Mouse (Mus musculus) forelimb bud, embryonic 11.5 days (tissue): ENCODE results near the gene Neil3.
A peak's percentile ranks its signal among the peaks of the same experiment; 100 is the strongest.

ENCODE experiments used
- DNase-seq: peaks from one replicate; pipeline ENCODE4 v3.0.0-alpha.2; 2012; ENCODE audit warnings: low read depth, low spot score

The Neil3 gene

DNA sequence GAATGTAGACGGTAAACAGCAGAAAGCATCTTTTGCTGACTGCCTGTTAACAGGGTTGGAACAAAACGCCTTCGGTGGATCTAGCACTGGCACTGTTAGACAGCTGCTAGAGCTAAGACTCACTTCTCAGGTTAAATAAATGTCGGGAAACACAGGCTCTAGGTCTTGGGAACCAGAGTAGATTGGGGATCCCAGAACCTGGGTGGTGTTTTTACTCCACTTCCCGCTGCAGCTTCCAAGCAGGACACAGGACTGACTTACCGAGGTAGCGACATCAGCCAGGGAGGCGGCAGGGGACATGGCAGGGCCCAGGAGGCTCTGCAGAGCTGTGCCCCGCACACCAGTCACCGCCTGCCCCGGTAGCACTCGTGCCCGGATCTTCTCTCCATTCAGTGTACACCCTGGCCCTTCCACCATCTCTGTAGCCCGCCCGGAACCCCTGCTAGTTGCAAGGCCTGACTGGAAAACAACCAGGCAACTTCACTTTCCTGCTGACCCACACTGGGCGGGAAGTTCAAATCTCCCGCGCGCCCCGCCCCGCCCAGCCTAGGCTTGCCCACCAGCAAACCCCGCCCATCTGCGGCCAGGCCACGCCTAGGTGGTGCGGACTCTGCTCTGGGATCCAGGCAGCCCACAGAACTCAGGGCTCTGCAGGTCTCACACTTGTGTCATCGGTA lies at the start of gene Neil3:
TSS of gene Neil3 (minus strand) at position 571 of the 677 bp plus-strand sequence.
- peak; percentile 73 for DNase-seq

DNA sequence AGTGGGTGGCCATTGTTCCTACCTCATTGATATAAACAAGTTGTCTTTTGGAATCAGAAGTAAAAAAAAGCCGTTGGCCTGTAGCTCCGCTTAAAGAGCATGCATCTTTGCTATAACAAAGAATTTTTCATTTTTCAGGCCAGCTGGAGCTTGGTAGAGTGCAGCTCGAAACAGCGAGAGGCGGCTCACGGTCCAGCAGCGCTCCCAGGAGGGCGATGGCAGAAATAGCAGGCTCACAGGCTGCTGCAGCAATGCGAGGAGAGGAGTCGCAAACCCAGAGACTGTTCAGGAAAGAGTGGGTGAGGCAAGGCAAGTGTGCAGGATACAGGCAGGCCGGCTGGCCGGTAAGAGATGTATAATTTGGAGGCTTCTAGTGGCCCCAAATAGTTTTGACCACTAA lies 42.0 kb upstream of the Neil3 start:
- DNase-seq = peak; percentile 42

DNA sequence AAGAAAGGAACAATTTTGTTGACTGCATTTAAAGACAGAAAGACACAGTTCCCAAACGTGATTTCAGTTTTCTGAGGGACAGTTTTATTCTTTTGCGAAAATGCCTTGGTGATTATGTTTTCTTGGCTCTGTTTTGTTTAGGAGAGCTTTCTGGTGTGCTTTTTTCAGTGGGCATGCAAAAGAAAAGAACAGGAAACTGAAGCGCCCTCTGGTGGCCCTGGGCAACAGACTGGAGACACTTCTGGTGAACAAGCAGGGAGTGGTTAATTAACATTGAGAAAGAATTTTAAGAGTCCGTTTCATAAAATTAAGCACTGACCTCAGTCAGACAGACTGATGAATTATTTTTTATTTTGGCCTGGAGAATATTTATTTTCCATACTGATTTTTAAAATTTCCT lies 25.1 kb upstream of the Neil3 start:
- DNase-seq = peak; percentile 43

DNA sequence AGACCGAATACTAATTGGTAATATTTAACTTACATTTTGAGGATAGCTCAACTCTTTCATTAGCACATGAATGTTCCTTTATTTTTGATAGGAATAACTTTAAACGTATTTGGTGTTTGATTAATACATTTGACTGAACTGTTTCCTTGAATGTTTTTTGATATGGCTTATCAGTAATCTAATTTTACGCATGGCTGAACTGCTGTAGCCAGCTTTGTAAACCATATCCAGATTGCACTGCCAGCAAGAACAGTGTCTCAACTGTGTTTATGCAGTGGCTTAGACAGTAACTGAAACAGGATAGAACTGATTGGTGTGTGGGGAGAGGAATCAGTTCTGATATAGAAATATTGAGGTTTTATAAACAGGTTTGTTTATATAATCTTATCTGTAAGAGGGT lies 22.6 kb upstream of the Neil3 start:
- no peak for DNase-seq

DNA sequence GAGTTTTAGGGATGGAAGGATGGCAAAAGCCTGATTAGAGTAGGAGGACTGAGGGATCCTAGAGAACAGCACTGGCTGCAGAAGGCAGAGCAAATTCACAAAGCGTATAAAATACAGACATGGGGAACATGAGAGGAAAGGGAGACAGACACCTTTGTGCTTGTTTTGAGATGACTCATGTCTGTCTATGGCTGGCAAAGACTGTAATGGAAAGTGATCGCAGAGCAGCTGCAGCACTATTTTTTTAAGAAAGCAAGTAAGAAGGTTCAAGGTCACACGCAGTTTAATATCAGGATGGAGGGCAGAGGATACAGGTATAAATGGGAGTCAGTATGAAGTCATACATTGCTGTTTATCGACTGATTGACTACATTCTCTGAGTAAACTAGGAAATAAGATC lies 8.2 kb downstream of the Neil3 start:
- DNase-seq = no peak

DNA sequence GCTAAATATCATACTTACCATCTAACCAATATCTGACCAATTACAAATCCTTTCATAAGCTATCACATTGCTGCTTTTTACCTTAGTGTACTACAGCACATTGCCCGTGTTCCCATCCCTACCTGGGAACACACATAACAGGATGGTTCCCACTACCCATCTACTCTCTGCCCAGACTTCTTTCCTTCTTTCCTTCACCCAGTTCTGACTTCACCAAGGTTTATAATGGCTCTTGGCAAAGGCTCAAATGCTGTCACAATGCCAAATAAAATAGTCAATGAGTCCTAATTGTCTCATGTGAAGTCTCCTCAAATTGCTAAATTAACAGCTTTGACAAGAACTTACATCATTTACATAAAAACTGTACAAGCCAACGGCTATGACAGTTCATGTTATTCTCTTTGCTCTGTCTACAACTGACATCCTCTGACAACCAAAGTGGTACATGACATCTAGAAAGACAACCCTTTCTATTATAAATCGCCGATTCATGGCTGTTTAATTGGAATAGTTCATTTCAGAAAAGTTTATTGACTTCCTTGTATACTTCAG lies 9.9 kb downstream of the Neil3 start:
- no peak for DNase-seq

DNA sequence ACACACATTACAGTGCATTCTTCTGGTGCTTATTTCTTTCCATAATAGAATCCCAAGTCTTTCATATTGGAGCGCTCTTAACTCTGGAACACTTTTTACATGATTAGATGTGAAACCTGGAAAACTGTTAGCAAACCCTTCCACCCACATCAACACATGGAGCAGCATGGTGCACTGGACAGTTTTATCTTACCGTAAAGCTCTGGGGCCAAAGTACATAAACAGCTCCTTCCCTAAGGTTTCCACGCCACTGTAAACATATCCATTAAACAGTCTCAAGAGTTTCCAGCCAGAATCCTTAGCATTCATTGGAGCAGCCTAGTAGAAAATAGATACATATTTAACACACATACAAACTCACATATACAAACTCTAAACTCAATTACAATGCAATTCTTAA lies 15.4 kb downstream of the Neil3 start:
- no peak for DNase-seq

DNA sequence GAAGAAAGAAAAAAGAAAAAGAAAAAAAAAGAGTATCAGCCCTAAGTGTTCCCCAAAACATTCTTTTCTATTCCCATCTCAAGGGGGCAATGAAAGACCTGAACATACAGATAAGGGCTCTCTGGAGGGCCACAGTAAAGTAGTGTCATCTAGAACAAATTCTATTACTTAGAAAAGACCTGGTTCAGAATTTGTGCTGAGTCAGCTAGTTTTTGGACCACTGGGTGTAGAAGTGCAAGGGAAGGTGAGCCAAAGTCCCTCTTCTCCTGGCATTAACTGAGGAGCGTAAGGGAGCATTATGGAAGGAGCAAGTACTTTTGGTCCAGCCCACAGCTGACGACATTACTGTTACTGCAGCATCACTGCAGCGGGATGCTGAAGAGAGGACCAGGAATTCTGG lies 19.7 kb downstream of the Neil3 start:
- DNase-seq = no peak

DNA sequence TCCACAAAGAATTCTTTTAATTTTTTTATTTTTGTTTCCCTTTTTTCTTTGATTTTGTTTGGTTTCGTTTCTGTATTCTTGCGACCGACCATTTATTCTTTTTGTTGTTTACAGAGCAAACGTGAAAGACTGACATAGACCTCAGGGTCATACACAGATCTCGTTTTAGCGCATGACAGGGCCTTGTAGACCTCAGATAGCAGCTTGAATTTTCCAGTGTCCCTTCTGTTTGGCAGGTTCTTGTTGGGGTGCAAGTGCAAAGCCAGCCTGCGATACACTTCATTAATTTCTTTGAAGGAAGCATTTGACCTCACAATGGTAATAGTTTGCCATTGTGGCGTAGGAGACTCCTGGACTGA lies 24.6 kb downstream of the Neil3 start:
- no peak for DNase-seq

DNA sequence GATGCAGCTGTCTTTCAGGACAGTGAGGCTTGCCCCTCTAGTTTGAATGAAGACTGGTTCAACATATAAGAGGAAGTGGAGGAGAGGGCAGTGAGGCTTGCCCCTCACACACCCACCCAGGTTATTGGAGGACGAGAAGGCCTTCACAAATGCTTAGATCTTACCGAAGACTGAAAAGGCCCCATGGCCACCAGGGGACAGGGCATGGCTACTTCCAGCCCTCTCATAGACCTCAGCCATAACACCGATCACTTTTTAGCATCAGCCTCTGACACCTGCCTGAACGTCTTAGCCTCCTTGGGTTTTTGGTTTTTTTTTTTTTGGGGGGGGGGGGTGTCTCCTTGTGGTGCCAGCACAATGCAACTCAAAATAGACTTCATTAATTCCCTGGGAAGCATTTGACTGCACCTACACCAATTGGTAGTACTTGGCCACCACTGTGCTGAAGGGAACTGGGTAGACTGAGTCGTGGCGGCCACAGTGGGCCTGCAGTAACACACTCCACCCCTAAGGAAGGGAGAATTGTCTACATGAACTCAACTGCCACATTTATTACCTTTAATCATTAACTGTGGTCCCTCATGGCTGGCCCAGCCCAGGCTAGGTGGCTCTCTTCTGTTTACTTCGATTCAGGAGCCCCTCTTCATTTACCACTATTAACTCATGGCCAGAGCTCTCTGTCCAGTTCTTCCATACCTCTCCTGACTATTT lies 25.1 kb downstream of the Neil3 start:
- no peak for DNase-seq

DNA sequence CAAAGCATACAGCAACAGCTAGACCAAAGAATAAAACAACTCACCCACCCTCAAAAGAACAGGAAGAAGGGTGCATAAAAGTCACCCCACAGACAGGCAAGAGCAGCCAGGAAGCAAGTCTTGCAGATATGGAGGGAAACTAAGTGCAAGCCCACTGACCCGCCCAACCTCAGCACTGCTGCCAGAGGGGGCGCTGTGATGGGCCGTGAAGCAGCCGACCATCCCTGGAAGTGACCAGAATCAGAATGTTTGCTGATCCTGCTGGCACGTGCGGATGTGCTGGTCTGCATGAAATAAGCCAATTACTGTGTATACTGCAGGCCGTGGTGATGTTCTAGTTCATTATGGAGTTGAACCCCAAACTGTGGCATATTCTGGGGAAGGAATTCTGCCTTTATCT lies 26.6 kb downstream of the Neil3 start:
- DNase-seq = no peak

DNA sequence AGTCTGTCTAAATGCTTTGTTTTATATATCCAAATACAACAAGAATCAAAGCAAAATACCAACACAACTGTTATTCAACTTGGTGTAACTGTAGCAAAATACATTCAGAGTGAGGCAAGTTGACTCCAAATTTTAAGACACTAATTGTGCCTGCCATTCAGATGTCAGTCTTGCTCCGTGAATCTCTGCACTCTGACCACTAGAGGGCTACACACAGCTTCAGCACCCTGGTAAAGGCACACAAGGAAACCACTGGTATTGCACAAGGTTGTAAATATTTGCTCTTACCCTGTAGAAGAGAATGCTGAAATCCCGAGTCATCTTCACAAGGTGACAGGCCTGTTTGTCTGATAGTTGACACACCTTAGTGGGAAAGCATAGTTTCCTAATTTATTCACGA lies 31.8 kb downstream of the Neil3 start:
- peak; percentile 37 for DNase-seq

DNA sequence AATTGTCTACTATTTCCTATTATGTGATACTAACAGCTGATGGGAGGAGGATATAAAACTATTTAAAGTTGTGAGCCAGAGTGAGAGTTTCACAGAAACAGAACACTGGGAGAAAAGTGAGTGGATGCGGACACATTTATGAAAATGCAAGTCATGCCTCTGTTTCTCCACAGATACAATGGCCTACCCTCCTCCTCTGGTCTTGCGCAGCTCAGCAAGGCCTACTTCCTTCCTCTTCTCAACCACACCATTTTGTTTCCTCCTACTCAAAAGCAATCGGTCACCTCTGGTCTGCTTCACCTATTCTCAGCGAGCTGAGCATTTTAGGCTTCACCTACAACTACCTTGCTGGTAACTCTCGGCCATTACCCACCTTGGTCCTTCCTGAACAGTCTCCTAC lies 34.0 kb downstream of the Neil3 start:
- no peak for DNase-seq

DNA sequence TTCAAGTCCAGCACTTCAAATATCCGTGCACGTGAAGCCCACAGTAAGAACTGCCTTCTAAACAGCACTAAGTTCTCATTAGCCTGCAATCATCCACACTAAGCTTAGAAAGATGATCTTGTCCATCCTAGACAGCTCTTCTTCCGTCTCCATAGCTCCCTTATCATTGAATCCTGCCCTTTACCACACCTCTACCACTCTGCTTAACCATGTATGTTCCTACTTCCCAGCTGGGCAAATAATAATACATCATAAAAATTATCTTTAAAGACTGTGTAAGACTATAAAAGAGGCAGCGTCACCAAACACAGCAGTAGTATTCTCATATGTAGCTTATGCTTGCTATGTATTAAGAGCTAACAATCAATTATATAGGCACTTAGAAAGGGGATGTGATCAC lies 35.2 kb downstream of the Neil3 start:
- no peak for DNase-seq

DNA sequence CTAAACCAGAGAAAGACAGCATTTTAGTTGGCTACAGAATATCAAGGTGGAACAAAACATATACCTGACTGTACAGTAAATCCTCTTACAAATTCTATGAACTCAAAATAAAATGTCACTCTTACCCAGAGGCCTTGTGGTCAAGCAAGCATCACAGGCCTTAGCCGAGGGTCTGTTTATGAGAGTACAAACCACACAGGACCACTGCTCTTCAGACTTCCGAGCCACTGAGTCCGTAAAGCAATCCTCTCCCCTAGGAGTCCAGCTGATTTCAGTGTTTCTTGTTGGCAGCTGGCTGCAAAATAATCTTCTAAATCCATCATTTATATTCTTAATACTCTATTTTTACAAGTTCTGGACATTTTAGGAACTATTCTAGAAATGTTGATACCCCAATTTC lies 38.0 kb downstream of the Neil3 start:
- no peak for DNase-seq

DNA sequence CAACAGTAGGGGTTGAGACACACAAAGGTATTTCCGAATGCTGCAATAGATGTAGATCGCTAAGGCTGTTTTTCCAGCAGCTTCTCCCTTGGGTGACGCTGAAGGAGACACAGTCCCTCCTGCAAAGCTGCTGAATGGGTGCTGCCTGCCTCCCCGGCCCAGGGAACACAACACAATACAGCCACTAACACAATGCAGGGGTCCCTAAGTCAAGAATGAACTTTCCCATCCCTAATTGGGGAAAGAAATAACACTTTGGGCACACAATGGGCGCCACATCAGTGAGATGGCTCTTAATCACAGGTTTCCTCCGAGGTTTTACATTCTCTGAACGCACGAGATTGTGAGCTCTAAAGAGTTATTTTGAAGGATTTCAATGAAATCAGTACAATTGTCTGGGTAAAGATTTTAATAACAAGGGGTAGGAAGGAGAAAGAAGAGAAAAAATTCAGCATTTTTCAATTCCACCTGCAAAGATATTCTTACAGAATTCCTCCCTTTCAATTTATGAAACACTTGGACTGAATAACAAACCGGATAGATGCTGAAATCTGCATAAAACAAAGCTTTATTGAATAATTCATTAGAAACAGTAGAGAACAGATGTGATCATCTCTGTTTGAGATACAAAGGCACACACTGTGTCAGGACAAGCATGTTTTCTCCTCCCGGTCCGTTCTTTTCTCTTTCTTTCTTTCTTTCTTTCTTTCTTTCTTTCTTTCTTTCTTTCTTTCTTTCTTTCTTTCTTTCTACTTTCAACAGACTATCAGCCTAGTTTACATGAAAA lies 38.6 kb downstream of the Neil3 start:
- DNase-seq = no peak

DNA sequence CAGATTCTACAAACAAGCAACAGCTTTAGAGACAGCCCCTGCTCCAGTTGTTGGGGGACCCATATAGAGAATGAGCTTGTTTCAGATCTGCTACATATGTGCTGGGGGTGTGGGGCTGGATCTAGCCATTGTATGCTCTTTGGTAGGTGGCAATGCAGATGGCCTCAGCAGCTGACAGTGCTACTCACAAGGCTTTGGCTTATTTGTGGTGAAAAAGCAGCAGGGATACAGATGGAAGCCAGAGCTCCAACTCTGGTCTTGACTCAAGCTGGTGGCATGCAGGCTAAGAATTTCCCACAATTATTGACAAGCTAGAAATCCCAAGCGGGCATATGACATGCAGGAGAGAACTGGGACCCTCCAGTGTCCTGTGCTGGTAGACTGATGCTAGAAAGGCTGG lies 40.8 kb downstream of the Neil3 start:
- no peak for DNase-seq

DNA sequence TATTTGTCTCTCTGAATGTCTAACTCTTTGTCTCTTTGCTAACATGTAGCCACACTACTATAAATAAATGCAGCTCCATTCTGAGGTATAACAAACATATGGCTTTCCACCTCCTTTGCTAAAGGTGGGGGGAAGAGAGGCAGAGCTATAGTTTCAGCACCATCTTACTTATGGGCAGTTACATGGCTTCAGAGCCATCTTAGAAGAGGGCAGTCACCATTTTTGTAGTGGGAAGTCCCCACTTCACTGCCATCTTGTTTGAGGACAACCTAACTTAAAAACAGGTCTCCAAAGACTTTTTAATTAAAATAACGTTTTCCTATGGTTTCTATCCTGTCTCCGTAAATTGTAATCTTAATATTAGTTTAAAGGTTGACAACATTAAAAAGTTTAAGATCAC lies 47.1 kb downstream of the Neil3 start:
- no peak for DNase-seq

DNA sequence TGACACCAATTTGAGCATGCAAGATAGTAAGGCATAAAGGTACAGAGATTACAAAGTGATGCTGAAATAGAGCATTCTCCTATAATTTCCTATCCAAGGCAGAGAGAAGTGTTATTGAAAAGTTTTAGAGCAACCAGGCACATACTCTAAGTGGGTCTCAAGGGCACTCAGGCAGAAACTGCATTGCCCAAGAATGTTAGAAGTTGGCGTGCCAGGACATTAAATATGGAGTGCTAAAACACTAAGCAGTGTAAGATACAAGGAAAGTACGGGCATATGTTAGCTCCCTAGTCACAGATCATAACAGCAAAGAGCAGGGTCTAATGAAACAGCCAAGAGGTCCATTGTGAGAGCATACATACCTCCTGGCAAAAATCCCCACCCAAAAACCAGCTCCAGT lies 65.3 kb downstream of the Neil3 start:
- DNase-seq = no peak

DNA sequence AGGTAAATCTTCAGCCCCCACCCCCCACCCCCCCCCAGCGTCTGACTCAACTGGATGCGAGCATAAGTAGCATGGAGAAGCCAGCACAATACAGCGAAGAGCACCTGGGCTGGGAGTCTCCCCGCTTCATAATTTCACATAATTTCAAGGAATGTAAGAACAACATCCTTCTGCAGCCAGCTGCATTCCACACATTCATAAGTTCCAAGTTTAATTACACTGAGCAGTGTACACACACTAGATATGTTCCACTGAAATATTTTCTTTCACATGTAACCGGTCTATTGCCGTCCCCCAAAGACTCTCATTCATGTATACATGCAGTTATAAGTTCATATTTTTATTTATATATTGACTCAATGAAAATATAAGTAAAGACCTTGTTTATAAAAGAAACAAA lies 72.6 kb downstream of the Neil3 start:
- DNase-seq = no peak

DNA sequence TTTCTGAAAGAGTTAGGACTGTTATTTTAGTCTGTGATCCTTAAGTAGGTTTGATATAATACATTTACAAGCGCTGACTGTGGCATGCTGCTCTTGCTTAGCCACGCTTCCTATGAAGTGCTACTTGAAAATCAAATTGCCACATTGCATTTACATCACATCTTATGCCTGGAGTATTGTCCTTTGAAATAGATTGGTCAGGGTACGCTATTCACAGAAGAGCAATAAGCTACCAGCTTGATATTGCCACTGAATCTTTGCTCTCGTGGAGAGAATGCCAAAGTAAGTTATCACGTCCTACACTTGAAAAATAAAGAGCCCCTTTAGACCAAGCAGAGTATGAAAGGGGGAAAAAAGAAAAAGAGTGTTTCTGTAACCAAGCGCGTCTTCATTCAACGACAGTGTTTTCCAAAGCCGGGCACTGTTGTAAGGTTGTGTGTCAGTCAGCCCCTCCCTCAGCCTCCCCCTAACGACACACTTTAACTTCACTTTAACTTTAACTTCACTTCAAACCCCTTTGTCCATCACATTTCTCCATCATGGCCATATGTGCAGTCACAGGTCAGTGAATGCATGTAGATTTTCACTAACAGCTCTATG lies 76.3 kb downstream of the Neil3 start:
- DNase-seq = no peak

DNA sequence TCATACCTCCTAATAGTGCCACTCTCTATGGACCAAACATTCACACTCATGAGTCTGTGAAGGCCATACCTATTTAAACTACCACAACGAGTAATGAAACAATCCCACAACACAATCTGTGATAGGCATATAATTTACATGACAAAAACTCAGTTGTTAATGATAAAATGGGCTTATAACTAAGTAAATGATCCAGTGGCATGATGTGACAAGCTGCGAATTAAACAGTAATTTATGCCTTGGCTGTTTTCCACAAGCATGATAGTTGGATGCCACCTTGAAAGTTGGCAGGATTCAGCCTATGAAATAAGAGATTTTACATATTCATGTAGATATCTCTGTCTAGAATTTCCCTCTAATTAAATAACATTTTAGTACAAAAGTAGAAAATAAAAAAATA lies 99.3 kb downstream of the Neil3 start:
- no peak for DNase-seq
